Mouse (Mus musculus) heart, adult 2 months (tissue): ENCODE results near the gene D630039A03Rik.

Experiments
- CTCF ChIP-seq: fragments of 200-600 bp; IDR thresholded peaks from 2 replicates; pipeline ENCODE4 v1.8.1; 2022; ENCODE audit warnings: antibody characterized with exemption, mild to moderate bottlenecking, moderate library complexity
- EP300 ChIP-seq: fragments of 200-500 bp; IDR thresholded peaks from 2 replicates; pipeline ENCODE4 v1.6.1; 2011; ENCODE audit warnings: low read depth, low read length, control low read depth; ENCODE audit not compliant: insufficient read depth
- POLR2A ChIP-seq: fragments of 200-500 bp; IDR thresholded peaks from 2 replicates; pipeline ENCODE4 v1.6.1; 2011; ENCODE audit warnings: mild to moderate bottlenecking, low read depth, low read length, control low read depth; ENCODE audit not compliant: insufficient read depth

- TF ChIP-seq CTCF, result no peak
- TF ChIP-seq POLR2A, result no peak
- no peak for TF ChIP-seq EP300
These were observed 20.2 kb downstream of the D630039A03Rik start for GRCm38 (mm10) chr4:57895902-57896301.
